Mouse (Mus musculus) erythroblast, adult 5-6 weeks (primary cell): Measurements from ENCODE around the gene Olfr722. TPM values are rescaled to one million over a fixed set of nuclear protein-coding genes. Genes with fewer than 3 reads are reported as not detected.
"Not testable (repeated sequence)": the region's sequence is repeated elsewhere in the genome, so short reads cannot be mapped to it uniquely, and the experiment has no call there.

Source experiments
- ATAC-seq: replicated peaks from 2 replicates; pipeline ENCODE4 v1.8.0; 2016; ENCODE audit warnings: moderate number of reproducible peaks, mild to moderate bottlenecking, moderate TSS enrichment, inconsistent platforms; ENCODE audit not compliant: poor library complexity, low FRiP score, severe bottlenecking
- total RNA-seq, 2 experiments: library from RNA; stranded (forward) in 1 of 2; stranded (reverse) in 1 of 2; fragments of 150-400 nt in 1 of 2; fragments of 200-764, 138-1000 nt in 1 of 2; gene quantifications; 2 replicates each; pipeline versions ENCODE4 v1.2.3 to v1.2.4; 2015 to 2017; ENCODE audit warnings: low replicate concordance in 2 of 2

Gene Olfr722
- not detected in 2 replicates for total RNA-seq (2015; ENCODE audit: low replicate concordance)
- total RNA-seq (2017; ENCODE audit: low replicate concordance) = not detected in 2 replicates

DNA sequence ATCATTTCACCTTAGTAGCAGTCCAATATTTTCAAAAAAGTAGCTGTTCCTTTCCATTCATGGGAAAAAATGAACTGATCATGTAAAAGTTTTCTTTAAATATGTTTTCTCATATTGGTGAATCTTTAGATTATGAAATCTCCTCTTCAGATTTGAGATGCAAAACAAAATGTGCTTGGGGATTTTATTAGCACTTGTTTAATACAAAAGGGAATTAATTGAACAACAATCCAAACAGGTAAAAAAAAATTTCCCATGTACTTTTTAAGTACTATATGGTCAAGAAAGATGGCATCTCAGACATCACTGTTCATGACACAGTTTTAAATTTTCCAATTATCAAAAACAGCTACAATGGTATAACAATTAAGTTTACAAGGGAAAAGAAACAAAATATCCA is at the start of gene Olfr722:
Olfr722 (minus strand) TSS at position 101 of the 400 bp plus-strand sequence.
- ATAC-seq = no peak

- ATAC-seq = not testable (repeated sequence)
Observed at GRCm38 (mm10) chr14:49931687-49932086, 29.9 kb upstream of the Olfr722 start, which contains the start of gene Olfr723. Gene Olfr723, minus strand, starts transcription at chr14:49931787.

DNA sequence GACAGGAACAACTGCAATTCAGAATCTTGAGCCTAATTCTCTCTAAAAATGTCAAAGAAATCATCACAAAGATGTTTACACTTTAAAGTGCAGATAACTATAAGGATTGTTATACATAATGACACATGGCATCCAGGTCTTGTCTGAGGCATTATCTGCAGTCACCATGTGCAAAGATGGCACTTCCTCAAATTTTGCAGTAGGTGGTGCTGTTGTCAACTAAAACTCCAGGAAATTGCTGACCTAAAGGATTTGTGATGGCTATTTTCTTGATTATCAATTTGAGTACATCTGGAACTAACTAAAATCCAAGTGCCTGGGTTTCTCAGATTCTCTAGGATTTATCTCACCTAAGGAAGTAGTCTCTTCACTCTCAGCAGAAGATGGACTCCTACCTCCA is 41.4 kb downstream of the Olfr722 start:
- ATAC-seq = no peak

Other genes starting within 250 kb of the Olfr722 start
- gene Armh4, start 118.6 kb downstream of the Olfr722 start, total RNA-seq (2015; ENCODE audit: low replicate concordance) = not detected in 2 replicates
- gene Armh4, start 118.6 kb downstream of the Olfr722 start, total RNA-seq (2017; ENCODE audit: low replicate concordance) = not detected in 2 replicates
- gene Olfr723, start 29.8 kb upstream of the Olfr722 start, total RNA-seq (2015; ENCODE audit: low replicate concordance) = not detected in 2 replicates
- gene Olfr723, start 29.8 kb upstream of the Olfr722 start, total RNA-seq (2017; ENCODE audit: low replicate concordance) = not detected in 2 replicates
- not detected in 2 replicates for gene Olfr724, start 61.3 kb upstream of the Olfr722 start, total RNA-seq (2015; ENCODE audit: low replicate concordance)
- gene Olfr724, start 61.3 kb upstream of the Olfr722 start, total RNA-seq (2017; ENCODE audit: low replicate concordance) = not detected in 2 replicates
- not detected in 2 replicates for gene Olfr725, start 138.4 kb upstream of the Olfr722 start, total RNA-seq (2015; ENCODE audit: low replicate concordance)
- gene Olfr725, start 138.4 kb upstream of the Olfr722 start, total RNA-seq (2017; ENCODE audit: low replicate concordance) = 0.42 TPM in 1 of 2 replicates, not detected in the other
- gene Olfr726, start 189.0 kb upstream of the Olfr722 start, total RNA-seq (2015; ENCODE audit: low replicate concordance) = not detected in 2 replicates
- not detected in 2 replicates for gene Olfr726, start 189.0 kb upstream of the Olfr722 start, total RNA-seq (2017; ENCODE audit: low replicate concordance)
- gene Olfr727, start 221.2 kb upstream of the Olfr722 start, total RNA-seq (2015; ENCODE audit: low replicate concordance) = not detected in 2 replicates
- 0.98 TPM in 1 of 2 replicates, not detected in the other for gene Olfr727, start 221.2 kb upstream of the Olfr722 start, total RNA-seq (2017; ENCODE audit: low replicate concordance)
- gene Olfr728, start 240.7 kb upstream of the Olfr722 start, total RNA-seq (2015; ENCODE audit: low replicate concordance) = not detected in 2 replicates
- 0.28 TPM in 1 of 2 replicates, not detected in the other for gene Olfr728, start 240.7 kb upstream of the Olfr722 start, total RNA-seq (2017; ENCODE audit: low replicate concordance)